Mouse (Mus musculus) embryonic fibroblast, embryonic 13.5 days (primary cell): ENCODE measurements at regions not wholly inside any gene's neighbourhood (a gene's known extent, or its start where the extent isn't known, plus 50 kb on each side); places are given as distances from the start of the nearest gene placed in this dataset.

Source experiments
- H3K27ac ChIP-seq: 2 replicates; pipeline ENCODE4 v1.5.1; 2012; ENCODE audit warnings: low read length, control low read depth, inconsistent platforms; ENCODE audit not compliant: insufficient read depth
- H3K4me1 ChIP-seq: 2 replicates; pipeline ENCODE4 v1.6.1; 2011; ENCODE audit warnings: low read length; ENCODE audit not compliant: control insufficient read depth, insufficient read depth
- H3K4me3 ChIP-seq: 2 replicates; pipeline ENCODE4 v1.5.1; 2011; ENCODE audit warnings: mild to moderate bottlenecking, control low read depth, low read length; ENCODE audit not compliant: insufficient read depth
- CTCF ChIP-seq: IDR thresholded peaks from 2 replicates; pipeline ENCODE4 v1.5.1; 2011; ENCODE audit warnings: mild to moderate bottlenecking, control low read depth, low read length, moderate library complexity, borderline replicate concordance; ENCODE audit not compliant: insufficient read depth
- POLR2A ChIP-seq: IDR thresholded peaks from 2 replicates; pipeline ENCODE4 v1.6.1; 2011; ENCODE audit warnings: low read depth, mild to moderate bottlenecking, control low read depth, low read length, moderate library complexity

- Histone ChIP-seq H3K27ac (no peak overlapping the region), H3K4me3 (no peak overlapping the region), H3K4me1 (no peaks in the 10 kb centered on the region)
- TF ChIP-seq POLR2A (no peak), CTCF (no peak)
These were observed 98.1 kb downstream of the Kdr start for GRCm38 (mm10) chr5:75880088-75880684.

- H3K27ac ChIP-seq, result no peak overlapping the region
- TF ChIP-seq CTCF, result no peak
- no peak overlapping the region for H3K4me3 ChIP-seq
- no peaks in the 10 kb centered on the region for H3K4me1 ChIP-seq
These were observed 99.9 kb downstream of the Kdr start for GRCm38 (mm10) chr5:75878361-75878760.

- no peaks in the 10 kb centered on the region for H3K4me1 ChIP-seq
- no peak for TF ChIP-seq POLR2A
- no peak overlapping the region for H3K27ac ChIP-seq
- H3K4me3 ChIP-seq, result no peak overlapping the region
These were observed 100.7 kb downstream of the Kdr start for GRCm38 (mm10) chr5:75877609-75877971.

- Histone ChIP-seq H3K27ac (no peak overlapping the region), H3K4me1 (no peaks in the 10 kb centered on the region; the same call in 1 of the 2 replicates), H3K4me3 (no peak overlapping the region)
- TF ChIP-seq POLR2A (no peak), CTCF (no peak)
These were observed 101.2 kb downstream of the Kdr start for GRCm38 (mm10) chr5:75876871-75877608.

- Histone ChIP-seq H3K4me3 (no peak overlapping the region), H3K27ac (no peak overlapping the region), H3K4me1 (no peaks in the 10 kb centered on the region; the same call in 1 of the 2 replicates)
- TF ChIP-seq POLR2A, result no peak
- no peak for TF ChIP-seq CTCF
These were observed 107.1 kb downstream of the Kdr start for GRCm38 (mm10) chr5:75871120-75871519.

- H3K4me3 ChIP-seq, result no peak overlapping the region
- H3K27ac ChIP-seq, result no peak overlapping the region
- no peaks in the 10 kb centered on the region; the same call in 1 of the 2 replicates for H3K4me1 ChIP-seq
- TF ChIP-seq POLR2A (no peak), CTCF (no peak)
These were observed 107.6 kb downstream of the Kdr start for GRCm38 (mm10) chr5:75870666-75871065.

GRCm38 (mm10) chr5:75869535-75869934, 108.7 kb downstream of the Kdr start:
- Histone ChIP-seq H3K4me3 (no peak overlapping the region), H3K27ac (no peak overlapping the region), H3K4me1 (no peaks in the 10 kb centered on the region; the same call in 1 of the 2 replicates)
- no peak for TF ChIP-seq CTCF
- no peak for TF ChIP-seq POLR2A

- H3K27ac ChIP-seq, result no peak overlapping the region
- H3K4me3 ChIP-seq, result no peak overlapping the region
- H3K4me1 ChIP-seq, result no peaks in the 10 kb centered on the region
- no peak for TF ChIP-seq POLR2A
- no peak for TF ChIP-seq CTCF
These were observed 113.2 kb downstream of the Kdr start for GRCm38 (mm10) chr5:75865096-75865495.

GRCm38 (mm10) chr5:75863358-75863757, 114.9 kb downstream of the Kdr start:
- H3K4me1 ChIP-seq, result no peaks in the 10 kb centered on the region
- TF ChIP-seq CTCF, result no peak
- no peak for TF ChIP-seq POLR2A
- no peak overlapping the region for H3K27ac ChIP-seq
- no peak overlapping the region for H3K4me3 ChIP-seq

- peak; percentile 66; the same call in 1 of the 2 replicates for TF ChIP-seq CTCF
- TF ChIP-seq POLR2A, result no peak
- no peaks in the 10 kb centered on the region for H3K4me1 ChIP-seq
These were observed 115.6 kb downstream of the Kdr start for GRCm38 (mm10) chr5:75862630-75862991.

GRCm38 (mm10) chr5:75861916-75862629, 116.2 kb downstream of the Kdr start:
- Histone ChIP-seq H3K4me1 (no peaks in the 10 kb centered on the region), H3K27ac (no peak overlapping the region), H3K4me3 (no peak overlapping the region)
- TF ChIP-seq POLR2A (no peak), CTCF (no peak)

More at GRCm38 (mm10) chr5:75862630-75862991, 115.6 kb downstream of the Kdr start:
- Histone ChIP-seq H3K4me3 (no peak overlapping the region), H3K27ac (no peak overlapping the region)
